Mouse (Mus musculus): ENCODE results near the gene Stard7.

Gene Stard7

GRCm38 (mm10) chr2:127322671-127323285, 52.8 kb downstream of the Stard7 start:
- no peak for DNase-seq (ENCODE audit: low spot score in 2 of 2)

DNA sequence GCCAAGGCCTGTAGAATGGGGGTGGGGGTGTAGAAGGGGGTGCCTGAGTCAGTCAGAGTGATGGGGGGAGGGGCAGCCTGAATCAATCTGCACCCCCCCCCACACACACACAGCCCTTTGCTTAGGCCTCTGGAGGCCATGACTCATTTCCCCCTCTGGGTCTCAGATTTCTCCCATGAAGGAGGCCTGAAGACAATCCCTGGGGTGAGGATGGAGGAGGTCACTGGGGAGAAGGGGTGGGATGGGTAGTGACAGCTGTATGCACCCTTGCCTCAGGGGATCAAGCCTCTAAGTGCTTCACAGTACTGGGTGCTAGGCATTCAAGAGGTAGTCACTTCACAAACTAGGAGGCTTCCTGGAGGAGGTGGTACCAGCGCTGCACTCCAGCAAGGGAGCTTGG, 53.6 kb downstream of the Stard7 start:
- DNase-seq (ENCODE audit: low spot score in 2 of 2): no peak

GRCm38 (mm10) chr2:127324456-127324855, 54.4 kb downstream of the Stard7 start:
- DNase-seq (ENCODE audit: low spot score in 2 of 2): no peak

DNA sequence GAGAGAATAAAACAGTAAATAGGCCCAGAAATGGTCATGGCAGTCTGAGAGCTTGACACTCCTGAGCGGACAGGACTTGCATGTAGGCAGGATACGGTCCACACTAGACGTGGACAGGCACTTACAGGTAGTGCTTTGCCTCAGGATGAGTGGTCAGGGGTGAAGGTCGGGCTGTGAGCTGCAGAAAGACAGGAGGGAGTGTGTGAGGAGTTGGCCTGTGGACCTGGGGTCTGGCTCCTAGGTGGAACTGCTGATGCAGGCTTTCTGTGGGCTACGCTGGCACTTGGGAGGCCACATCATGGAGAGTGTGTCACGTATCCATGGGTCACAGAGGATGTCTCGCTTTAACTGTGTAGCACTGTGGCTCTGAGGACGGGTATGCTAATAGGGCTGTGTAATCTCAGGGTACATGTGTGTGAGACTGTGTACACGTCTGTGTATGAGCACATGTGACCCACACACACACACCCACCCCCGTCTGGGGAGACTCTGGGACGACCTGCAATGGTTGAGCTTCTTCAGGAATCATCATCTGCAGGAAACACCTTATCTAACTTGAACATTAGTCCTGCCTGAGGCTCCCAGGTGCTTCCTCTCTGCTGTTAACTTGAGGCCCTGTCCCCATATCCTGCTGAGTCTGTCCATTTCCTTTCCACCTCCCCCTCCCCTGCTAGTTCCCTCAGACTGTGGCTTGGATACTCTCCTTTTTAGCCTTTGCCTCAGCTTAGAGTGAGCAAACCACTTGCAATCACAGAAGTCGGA, 58.3 kb downstream of the Stard7 start:
- no peak for DNase-seq (ENCODE audit: low spot score in 2 of 2)

DNA sequence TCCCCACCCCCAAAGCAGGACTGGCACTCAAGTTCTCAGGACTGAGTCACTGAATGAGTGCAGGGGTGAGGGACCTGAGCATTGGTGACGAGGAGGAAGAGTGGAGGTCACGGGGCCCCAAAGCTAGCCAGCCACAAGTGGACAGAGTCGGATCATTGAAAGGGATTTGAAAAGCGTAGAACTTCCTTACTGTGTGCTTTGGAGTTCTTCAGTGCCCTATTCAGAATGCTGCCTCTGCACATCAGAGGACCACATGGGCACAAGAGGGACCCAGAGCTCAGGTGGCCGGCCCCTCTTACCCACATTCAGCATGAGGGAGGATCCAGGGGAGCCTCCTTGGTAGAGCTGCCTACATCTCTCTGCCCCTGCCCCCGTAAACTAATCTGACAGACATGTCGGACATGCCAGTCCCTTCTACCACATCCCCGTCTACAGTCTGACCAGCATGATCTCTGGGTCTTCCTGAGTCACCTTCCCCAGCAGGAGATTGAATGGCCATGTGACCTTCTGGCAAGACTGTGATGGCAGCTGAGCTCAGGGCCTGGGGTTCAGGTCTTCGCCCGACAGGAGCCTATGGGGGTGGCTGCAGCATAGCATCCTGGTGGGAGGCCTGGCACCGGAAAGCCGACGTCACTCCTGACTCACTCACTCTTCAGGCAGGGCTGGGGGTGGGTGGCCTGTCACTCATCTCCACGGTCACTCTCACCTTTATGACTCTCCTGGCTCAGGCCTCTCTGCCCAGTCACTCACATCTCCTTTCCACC, 63.0 kb downstream of the Stard7 start:
- no peak for DNase-seq (ENCODE audit: low spot score in 2 of 2)

DNA sequence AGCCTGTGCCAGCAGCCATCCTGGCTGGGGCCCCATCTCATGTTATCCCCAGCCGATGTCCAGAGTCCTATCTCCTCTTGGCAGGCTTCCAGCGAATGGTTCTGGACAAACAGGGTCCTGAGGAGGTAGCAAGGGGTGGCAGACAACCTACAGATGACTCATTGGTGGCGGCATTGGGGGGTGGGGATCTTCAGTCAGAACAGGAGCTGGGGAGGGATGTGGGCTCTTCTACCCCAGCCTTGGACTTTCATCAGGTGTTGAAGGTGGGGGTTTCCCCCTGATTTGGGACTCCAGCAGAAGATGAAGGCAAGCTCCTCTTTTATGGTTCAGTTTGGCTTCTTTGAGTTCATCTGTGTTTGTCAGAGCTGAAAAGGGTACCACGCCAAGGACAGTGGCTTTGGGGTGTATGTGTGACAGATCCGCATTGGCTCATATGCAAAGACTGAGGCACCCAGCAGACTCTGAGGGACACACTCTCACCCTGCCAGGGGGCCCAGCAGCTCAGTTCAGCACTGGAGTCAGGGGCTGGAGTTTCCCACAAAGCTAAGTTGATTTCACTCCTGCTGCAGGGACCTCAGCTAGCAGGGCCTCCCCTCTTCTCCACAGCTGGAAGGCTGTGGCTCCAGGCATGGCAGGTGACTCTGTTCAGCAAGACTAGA, 64.1 kb downstream of the Stard7 start:
- DNase-seq (ENCODE audit: low spot score in 2 of 2): no peak

GRCm38 (mm10) chr2:127335078-127335541, 65.1 kb downstream of the Stard7 start:
- DNase-seq (ENCODE audit: low spot score in 2 of 2): no peak

DNA sequence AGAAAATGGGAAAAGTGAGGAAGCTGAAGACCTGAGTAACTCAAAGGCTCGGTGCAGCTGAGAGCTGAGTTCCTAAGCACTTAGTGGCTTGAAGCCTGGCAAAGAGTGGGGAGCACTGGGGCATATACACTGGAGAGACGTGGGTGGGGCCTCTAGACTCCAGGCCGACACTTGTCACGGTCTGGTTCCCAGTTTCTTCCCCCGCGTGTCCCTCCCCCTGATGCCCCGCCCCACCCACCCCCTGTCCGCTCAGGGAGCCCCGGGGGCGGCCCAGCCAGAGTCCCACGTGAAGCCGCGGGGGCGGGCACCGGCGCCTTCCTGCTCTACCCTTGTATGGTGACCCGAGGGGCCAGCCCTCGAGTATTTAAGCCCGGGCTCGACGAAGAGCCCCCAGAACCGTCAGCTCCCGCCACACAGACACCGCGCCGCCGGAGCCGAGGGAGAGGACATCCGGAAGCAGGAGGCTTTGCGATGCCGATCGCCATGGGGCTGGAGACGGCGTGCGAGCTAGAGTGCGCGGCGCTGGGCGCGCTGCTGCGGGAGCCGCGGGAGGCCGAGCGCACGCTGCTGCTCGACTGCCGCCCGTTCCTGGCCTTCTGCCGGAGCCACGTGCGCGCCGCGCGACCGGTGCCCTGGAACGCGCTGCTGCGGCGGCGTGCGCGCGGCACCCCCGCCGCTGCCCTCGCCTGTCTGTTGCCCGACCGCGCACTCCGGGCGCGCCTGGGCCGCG, 65.9 kb downstream of the Stard7 start, which contains the start of gene Dusp2:
Gene Dusp2, plus strand, starts transcription at position 393 of the 730 bp plus-strand sequence.
- DNase-seq (ENCODE audit: low spot score in 2 of 2): peak; percentile 51 to 59

- DNase-seq (ENCODE audit: low spot score in 2 of 2): peak in 1 of 2 experiments; percentile 9
These were observed 66.4 kb downstream of the Stard7 start for GRCm38 (mm10) chr2:127336497-127336832.

GRCm38 (mm10) chr2:127336885-127337284, 66.9 kb downstream of the Stard7 start:
- no peak for DNase-seq (ENCODE audit: low spot score in 2 of 2)

DNA sequence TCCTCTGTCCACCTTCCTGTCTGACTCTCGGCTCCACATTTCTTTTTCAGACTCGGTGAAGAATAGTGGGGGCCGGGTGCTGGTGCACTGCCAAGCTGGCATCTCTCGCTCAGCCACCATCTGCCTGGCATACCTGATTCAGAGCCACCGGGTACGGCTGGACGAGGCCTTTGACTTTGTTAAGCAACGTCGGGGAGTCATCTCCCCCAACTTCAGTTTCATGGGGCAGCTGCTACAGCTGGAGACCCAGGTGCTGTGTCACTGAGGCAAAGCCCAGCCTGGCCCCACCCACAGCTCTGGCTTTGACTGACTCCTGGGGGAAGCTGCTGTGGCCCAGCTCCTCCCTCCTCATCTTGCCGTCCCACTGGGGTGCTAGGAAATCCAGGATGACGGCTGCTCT, 67.5 kb downstream of the Stard7 start:
- no peak for DNase-seq (ENCODE audit: low spot score in 2 of 2)

- DNase-seq (ENCODE audit: low spot score in 2 of 2): no peak
These were observed 68.0 kb downstream of the Stard7 start for GRCm38 (mm10) chr2:127338012-127338411.

DNA sequence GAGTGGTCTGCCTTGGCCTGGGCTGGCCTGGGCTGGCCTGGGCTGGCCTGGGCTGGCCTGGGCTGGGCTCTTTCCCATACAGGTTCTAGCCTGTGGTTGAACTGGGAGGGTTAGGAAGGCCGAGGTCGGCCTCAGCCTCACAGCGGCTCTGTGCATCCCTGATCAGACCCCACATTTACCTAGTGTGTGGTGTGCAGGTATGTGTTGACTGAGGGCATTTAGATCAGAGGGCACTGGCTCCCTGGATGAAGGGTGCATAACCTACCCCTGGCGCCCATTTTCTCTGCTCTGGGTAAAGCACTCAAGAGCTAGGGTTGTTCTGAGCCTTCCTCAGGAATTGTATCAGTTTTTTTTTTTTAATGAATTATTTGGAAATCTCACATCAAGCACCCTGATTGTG, 68.4 kb downstream of the Stard7 start, which contains the start of gene Astl:
Gene Astl, plus strand, starts transcription at position 224 of the 400 bp plus-strand sequence.
- no peak for DNase-seq (ENCODE audit: low spot score in 2 of 2)

DNA sequence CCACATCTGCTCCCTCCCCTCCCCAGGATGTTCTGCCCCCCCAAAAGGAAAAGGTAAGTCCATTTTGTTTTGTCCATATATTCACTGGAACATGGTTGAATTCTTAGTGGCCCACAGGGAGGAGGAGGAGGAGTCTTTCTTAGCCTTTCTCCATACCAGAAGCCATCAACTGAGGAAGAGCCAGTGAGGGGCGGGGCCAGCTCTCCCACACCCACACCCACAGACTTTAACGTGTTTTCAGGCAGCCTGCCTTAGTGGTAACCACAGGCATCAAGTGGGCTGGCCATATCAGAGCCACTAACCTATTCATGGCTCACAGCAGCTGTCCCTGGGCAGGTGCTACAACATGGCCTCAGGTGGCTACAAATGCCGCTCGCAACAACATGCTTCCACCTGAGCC, 68.8 kb downstream of the Stard7 start:
- no peak for DNase-seq (ENCODE audit: low spot score in 2 of 2)

DNA sequence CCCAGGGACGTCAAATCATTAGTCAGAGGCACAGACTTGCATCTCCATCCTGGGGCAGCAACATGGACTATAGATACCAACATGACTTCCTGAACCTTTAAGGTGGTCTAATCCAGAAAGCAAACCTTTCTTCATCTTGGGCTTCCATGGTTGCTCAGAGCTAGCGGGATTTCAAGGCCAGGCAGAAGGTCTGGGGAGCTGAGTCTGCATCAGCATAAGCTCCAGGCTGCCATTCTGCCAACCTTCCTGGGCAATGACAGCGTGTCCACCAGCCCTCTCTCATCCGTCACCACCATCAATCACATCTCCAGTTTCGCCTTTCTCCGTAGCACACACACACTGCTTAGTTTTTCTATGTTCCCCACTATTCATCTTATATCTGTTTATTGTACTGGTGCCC, 69.2 kb downstream of the Stard7 start:
- DNase-seq (ENCODE audit: low spot score in 2 of 2): no peak

DNA sequence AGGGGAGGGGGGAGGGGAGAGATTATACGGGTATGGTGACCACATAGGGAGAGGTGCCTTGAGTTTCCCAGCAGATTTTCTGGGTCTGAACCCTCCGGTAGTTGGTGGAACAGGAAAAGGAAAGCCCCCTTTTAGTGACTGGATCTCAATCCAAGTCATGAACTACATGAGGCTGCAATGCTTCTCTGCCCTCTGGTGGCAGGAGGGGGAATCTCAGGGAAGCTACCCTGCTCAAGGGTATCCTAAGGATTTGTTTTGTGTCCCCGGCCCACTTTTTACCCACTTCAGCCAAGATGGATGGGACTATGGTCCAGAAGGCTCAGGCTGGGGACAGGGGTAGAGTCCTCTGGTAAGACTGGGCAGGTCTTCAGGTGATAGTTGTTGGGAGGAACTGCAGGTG, 71.1 kb downstream of the Stard7 start:
- peak in 1 of 2 experiments; percentile 11 for DNase-seq (ENCODE audit: low spot score in 2 of 2)

GRCm38 (mm10) chr2:127346334-127346733, 76.3 kb downstream of the Stard7 start:
- no peak for DNase-seq (ENCODE audit: low spot score in 2 of 2)

DNA sequence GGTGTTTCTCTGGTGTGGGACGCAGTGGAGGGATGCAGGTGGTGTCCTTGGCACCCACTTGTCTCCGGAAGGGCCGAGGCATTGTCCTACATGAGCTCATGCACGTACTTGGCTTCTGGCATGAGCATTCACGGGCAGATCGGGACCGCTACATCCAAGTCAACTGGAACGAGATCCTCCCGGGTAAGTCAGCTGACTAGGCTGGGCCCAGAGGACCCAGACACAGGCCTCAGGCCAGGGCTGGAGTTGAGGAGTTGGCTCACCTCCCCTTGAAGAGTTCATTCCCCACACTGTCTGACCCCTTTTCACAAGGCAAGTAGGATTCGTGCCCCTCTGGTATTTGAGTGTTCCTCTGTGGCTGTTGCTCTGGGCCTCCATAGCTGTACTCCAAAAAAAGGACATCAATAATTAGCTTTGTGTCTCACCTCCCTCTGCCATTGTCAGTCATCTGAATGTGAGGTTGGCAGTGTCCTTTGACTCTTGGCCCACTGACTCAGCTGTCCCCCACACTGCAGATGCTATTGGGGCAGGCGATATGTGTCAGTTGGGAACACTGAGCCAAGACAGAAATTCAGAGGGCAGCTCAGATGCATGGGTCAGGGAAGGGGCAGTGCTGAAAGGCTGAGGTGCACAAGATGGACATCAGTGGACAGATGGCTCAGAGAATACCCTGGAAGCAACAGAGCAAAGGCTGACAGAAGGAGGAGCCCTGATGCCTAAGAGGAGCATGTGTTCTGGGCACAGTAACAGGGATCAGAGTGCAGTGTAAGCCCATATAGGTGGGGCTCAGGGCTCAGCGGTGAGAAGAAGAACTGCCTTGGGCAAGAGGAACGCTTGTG, 77.3 kb downstream of the Stard7 start:
- no peak for DNase-seq (ENCODE audit: low spot score in 2 of 2)
